Mouse (Mus musculus) left cerebral cortex, adult 9 months (tissue): ENCODE data around the gene Anapc15-ps.

Source experiments
- DNase-seq, 2 experiments: peaks; one replicate each; pipeline ENCODE4 v3.0.0; 2022; ENCODE audit warnings: low spot score in 2 of 2

Gene Anapc15-ps

GRCm38 (mm10) chr10:95673351-95673750, at the start of gene Anapc15-ps:
Gene Anapc15-ps (minus strand): TSS chr10:95673451.
- no peak for DNase-seq

GRCm38 (mm10) chr10:95722203-95722611, 49.0 kb upstream of the Anapc15-ps start:
- no peak for DNase-seq

- no peak for DNase-seq
Measured at GRCm38 (mm10) chr10:95720181-95720798, 47.0 kb upstream of the Anapc15-ps start.

GRCm38 (mm10) chr10:95719472-95719871, 46.2 kb upstream of the Anapc15-ps start:
- DNase-seq, result no peak

GRCm38 (mm10) chr10:95718760-95719159, 45.5 kb upstream of the Anapc15-ps start:
- DNase-seq, result no peak

GRCm38 (mm10) chr10:95717106-95717680, 43.9 kb upstream of the Anapc15-ps start:
- no peak for DNase-seq

GRCm38 (mm10) chr10:95715687-95716086, 42.4 kb upstream of the Anapc15-ps start:
- DNase-seq, result no peak

- no peak for DNase-seq
Measured at GRCm38 (mm10) chr10:95712221-95712620, 39.0 kb upstream of the Anapc15-ps start.

- DNase-seq, result no peak
Measured at GRCm38 (mm10) chr10:95709903-95710660, 36.8 kb upstream of the Anapc15-ps start.

- no peak for DNase-seq
Measured at GRCm38 (mm10) chr10:95709143-95709880, 36.1 kb upstream of the Anapc15-ps start.

GRCm38 (mm10) chr10:95708001-95708400, 34.8 kb upstream of the Anapc15-ps start:
- no peak for DNase-seq

- DNase-seq, result no peak
Measured at GRCm38 (mm10) chr10:95706867-95707266, 33.6 kb upstream of the Anapc15-ps start.

- no peak for DNase-seq
Measured at GRCm38 (mm10) chr10:95705747-95706146, 32.5 kb upstream of the Anapc15-ps start.

GRCm38 (mm10) chr10:95704847-95705246, 31.6 kb upstream of the Anapc15-ps start:
- peak in 1 of 2 experiments; percentile 53 for DNase-seq

GRCm38 (mm10) chr10:95703730-95704129, 30.5 kb upstream of the Anapc15-ps start:
- no peak for DNase-seq

GRCm38 (mm10) chr10:95700422-95700821, 27.2 kb upstream of the Anapc15-ps start:
- no peak for DNase-seq

GRCm38 (mm10) chr10:95698920-95699714, 25.9 kb upstream of the Anapc15-ps start:
- DNase-seq, result no peak

GRCm38 (mm10) chr10:95696253-95696641, 23.0 kb upstream of the Anapc15-ps start:
- no peak for DNase-seq

GRCm38 (mm10) chr10:95695603-95696252, 22.5 kb upstream of the Anapc15-ps start:
- no peak for DNase-seq

GRCm38 (mm10) chr10:95694559-95695251, 21.5 kb upstream of the Anapc15-ps start:
- DNase-seq, result no peak
